Mouse (Mus musculus) lung, embryonic 15.5 days (tissue): ENCODE measurements around the gene Ttyh3. TPM values are rescaled to one million over a fixed set of nuclear protein-coding genes. Genes with fewer than 3 reads are reported as not detected.
"Not testable (repeated sequence)": the region's sequence is repeated elsewhere in the genome, so short reads cannot be mapped to it uniquely, and the experiment has no call there.

Experiments
- ATAC-seq: fragments of 200-750 bp; cut with Nextera tagmentation; 2 replicates; pipeline ENCODE4 v1.8.0; 2017; ENCODE audit warnings: moderate number of reproducible peaks, borderline replicate concordance; ENCODE audit not compliant: low FRiP score, low TSS enrichment; ENCODE audit errors: extremely low read depth
- H3K27ac ChIP-seq: fragments of 300-500 bp; sonication (generic); 2 replicates; pipeline ENCODE4 v1.5.1; 2015; ENCODE audit warnings: moderate library complexity, mild to moderate bottlenecking, inconsistent platforms
- H3K27me3 ChIP-seq: fragments of 300-500 bp; sonication (generic); 2 replicates; pipeline ENCODE4 v1.6.1; 2015; ENCODE audit warnings: inconsistent platforms
- H3K36me3 ChIP-seq: fragments of 300-500 bp; sonication (generic); 2 replicates; pipeline ENCODE4 v1.6.1; 2015; ENCODE audit warnings: inconsistent platforms
- H3K4me1 ChIP-seq: fragments of 300-500 bp; sonication (generic); 2 replicates; pipeline ENCODE4 v1.6.1; 2015; ENCODE audit warnings: inconsistent platforms
- H3K4me2 ChIP-seq: fragments of 300-500 bp; sonication (generic); 2 replicates; pipeline ENCODE4 v1.6.1; 2015; ENCODE audit warnings: inconsistent platforms, mild to moderate bottlenecking, moderate library complexity
- H3K4me3 ChIP-seq: fragments of 300-500 bp; sonication (generic); 2 replicates; pipeline ENCODE4 v1.5.1; 2015; ENCODE audit warnings: mild to moderate bottlenecking, inconsistent platforms
- H3K9ac ChIP-seq: fragments of 300-500 bp; sonication (generic); 2 replicates; pipeline ENCODE4 v1.6.1; 2015; ENCODE audit warnings: inconsistent platforms
- H3K9me3 ChIP-seq: fragments of 300-500 bp; sonication (generic); 2 replicates; pipeline ENCODE4 v1.6.1; 2016; ENCODE audit warnings: inconsistent platforms
- WGBS: fragments of 180-500 bp; shearing (Covaris S2); methylation state at CpG from one replicate; pipeline ENCODE4 v1.1.7; 2015; 5-methylcytosine and 5-hydroxymethylcytosine counted together
- polyA plus RNA-seq: library from polyadenylated mRNA; unstranded; fragments of >200 nt; fragmentation: Nextera tagmentation; extraction: Ambion mirVana; gene quantifications from 2 replicates; pipeline ENCODE4 v1.2.1, GENCODE M21; 2015

Ttyh3 gene
- 38.0 and 39.1 TPM in 2 replicates for polyA plus RNA-seq

GRCm38 (mm10) chr5:140648519-140649100, at the start of gene Ttyh3:
Gene Ttyh3 (minus strand): TSS chr5:140649031.
- peaks cover 58% of the 10 kb centered on the region for H3K4me1 ChIP-seq
- under 1% methylated on average over 58 of the region's 62 CpGs for WGBS
- H3K4me2 ChIP-seq: peak within 1 kb of the TSS; percentile 83
- H3K27ac ChIP-seq: peak within 1 kb of the TSS; percentile 86
- H3K9me3 ChIP-seq: no peaks in the 10 kb centered on the region
- H3K36me3 ChIP-seq: no peaks in the 10 kb centered on the region
- H3K4me3 ChIP-seq: peak within 1 kb of the TSS; percentile 63
- peak within 1 kb of the TSS; percentile 81 for H3K9ac ChIP-seq
- no peaks in the 10 kb centered on the region for H3K27me3 ChIP-seq
- ATAC-seq: peak; percentile 21; the same call in 1 of the 2 replicates

- no peak overlapping the region for H3K27ac ChIP-seq
- no peak overlapping the region for H3K9ac ChIP-seq
- H3K4me1 ChIP-seq: peaks cover 9% of the 10 kb centered on the region
- no peak overlapping the region for H3K4me3 ChIP-seq
- H3K27me3 ChIP-seq: no peaks in the 10 kb centered on the region
- no peak overlapping the region for H3K4me2 ChIP-seq
- 86% methylated on average over 7 of the region's 7 CpGs for WGBS
- H3K9me3 ChIP-seq: no peaks in the 10 kb centered on the region
- ATAC-seq: no peak
- H3K36me3 ChIP-seq: peaks cover 29% of the 10 kb centered on the region
These were observed 47.2 kb upstream of the Ttyh3 start for GRCm38 (mm10) chr5:140695987-140696386.

GRCm38 (mm10) chr5:140688434-140688833, 39.6 kb upstream of the Ttyh3 start:
- 0 out of 2 replicates have a peak, but pooled peaks have one; percentile 40 for ATAC-seq
- WGBS: 64% methylated on average over 3 of the region's 3 CpGs
- no peak overlapping the region for H3K9ac ChIP-seq
- H3K27me3 ChIP-seq: no peaks in the 10 kb centered on the region
- H3K9me3 ChIP-seq: no peaks in the 10 kb centered on the region
- no peak overlapping the region for H3K27ac ChIP-seq
- H3K4me2 ChIP-seq: no peak overlapping the region
- H3K4me3 ChIP-seq: no peak overlapping the region
- H3K4me1 ChIP-seq: no peaks in the 10 kb centered on the region
- peaks cover 15% of the 10 kb centered on the region for H3K36me3 ChIP-seq

- Histone ChIP-seq H3K9me3 (no peaks in the 10 kb centered on the region), H3K36me3 (peaks cover 9% of the 10 kb centered on the region), H3K4me1 (no peaks in the 10 kb centered on the region), H3K9ac (no peak overlapping the region), H3K4me3 (no peak overlapping the region), H3K4me2 (no peak overlapping the region), H3K27ac (no peak overlapping the region), H3K27me3 (no peaks in the 10 kb centered on the region)
- 57% methylated on average over 16 of the region's 16 CpGs for WGBS
- ATAC-seq: no peak
These were observed 35.7 kb upstream of the Ttyh3 start for GRCm38 (mm10) chr5:140684343-140685148.

GRCm38 (mm10) chr5:140682113-140682512, 33.3 kb upstream of the Ttyh3 start:
- no peaks in the 10 kb centered on the region for H3K9me3 ChIP-seq
- no peaks in the 10 kb centered on the region for H3K4me1 ChIP-seq
- ATAC-seq: no peak
- no peak overlapping the region for H3K27ac ChIP-seq
- no peak overlapping the region for H3K9ac ChIP-seq
- 90% methylated on average over 6 of the region's 6 CpGs for WGBS
- H3K36me3 ChIP-seq: peaks cover 8% of the 10 kb centered on the region
- no peak overlapping the region for H3K4me3 ChIP-seq
- H3K27me3 ChIP-seq: no peaks in the 10 kb centered on the region
- no peak overlapping the region for H3K4me2 ChIP-seq

GRCm38 (mm10) chr5:140680950-140681349, 32.1 kb upstream of the Ttyh3 start:
- ATAC-seq: no peak
- H3K36me3 ChIP-seq: peaks cover 9% of the 10 kb centered on the region
- no peaks in the 10 kb centered on the region for H3K4me1 ChIP-seq
- H3K27me3 ChIP-seq: no peaks in the 10 kb centered on the region
- no peak overlapping the region for H3K4me2 ChIP-seq
- H3K4me3 ChIP-seq: no peak overlapping the region
- 92% methylated on average over 1 of the region's 1 CpGs for WGBS
- H3K9me3 ChIP-seq: no peaks in the 10 kb centered on the region
- no peak overlapping the region for H3K27ac ChIP-seq
- H3K9ac ChIP-seq: no peak overlapping the region

- no peaks in the 10 kb centered on the region for H3K4me1 ChIP-seq
- H3K4me3 ChIP-seq: no peak overlapping the region
- no peaks in the 10 kb centered on the region for H3K27me3 ChIP-seq
- no peak overlapping the region for H3K9ac ChIP-seq
- H3K4me2 ChIP-seq: no peak overlapping the region
- WGBS: 85% methylated on average over 6 of the region's 6 CpGs
- no peak for ATAC-seq
- peaks cover 9% of the 10 kb centered on the region for H3K36me3 ChIP-seq
- no peaks in the 10 kb centered on the region for H3K9me3 ChIP-seq
- H3K27ac ChIP-seq: no peak overlapping the region
These were observed 31.2 kb upstream of the Ttyh3 start for GRCm38 (mm10) chr5:140680051-140680450.

GRCm38 (mm10) chr5:140677137-140677536, 28.3 kb upstream of the Ttyh3 start:
- Histone ChIP-seq H3K27me3 (no peaks in the 10 kb centered on the region), H3K27ac (no peak overlapping the region), H3K4me3 (no peak overlapping the region), H3K36me3 (peaks cover 15% of the 10 kb centered on the region), H3K4me2 (no peak overlapping the region), H3K4me1 (no peaks in the 10 kb centered on the region), H3K9ac (no peak overlapping the region), H3K9me3 (no peaks in the 10 kb centered on the region)
- ATAC-seq: no peak
- 87% methylated on average over 6 of the region's 6 CpGs for WGBS

- no peak overlapping the region for H3K4me2 ChIP-seq
- peaks cover 18% of the 10 kb centered on the region for H3K36me3 ChIP-seq
These were observed 26.8 kb upstream of the Ttyh3 start for GRCm38 (mm10) chr5:140675640-140676039.

GRCm38 (mm10) chr5:140675079-140675478, 26.2 kb upstream of the Ttyh3 start:
- no peak overlapping the region for H3K4me2 ChIP-seq
- no peak overlapping the region for H3K9ac ChIP-seq

More at GRCm38 (mm10) chr5:140675640-140676039, 26.8 kb upstream of the Ttyh3 start:
- no peak for ATAC-seq
- no peaks in the 10 kb centered on the region for H3K4me1 ChIP-seq
- H3K27ac ChIP-seq: no peak overlapping the region
- no peaks in the 10 kb centered on the region for H3K27me3 ChIP-seq
- WGBS: 82% methylated on average over 11 of the region's 11 CpGs
- H3K9ac ChIP-seq: no peak overlapping the region
- no peak overlapping the region for H3K4me3 ChIP-seq
- no peaks in the 10 kb centered on the region for H3K9me3 ChIP-seq

GRCm38 (mm10) chr5:140674036-140674435, 25.2 kb upstream of the Ttyh3 start:
- no peaks in the 10 kb centered on the region for H3K4me1 ChIP-seq
- ATAC-seq: no peak
- H3K27me3 ChIP-seq: no peaks in the 10 kb centered on the region
- 86% methylated on average over 17 of the region's 17 CpGs for WGBS
- no peaks in the 10 kb centered on the region; the same call in 1 of the 2 replicates for H3K9me3 ChIP-seq
- no peak overlapping the region for H3K27ac ChIP-seq
- peaks cover 23% of the 10 kb centered on the region for H3K36me3 ChIP-seq
- no peak overlapping the region for H3K4me3 ChIP-seq
- no peak overlapping the region for H3K4me2 ChIP-seq
- H3K9ac ChIP-seq: no peak overlapping the region

More at GRCm38 (mm10) chr5:140675079-140675478, 26.2 kb upstream of the Ttyh3 start:
- no peak for ATAC-seq
- no peaks in the 10 kb centered on the region for H3K4me1 ChIP-seq
- 72% methylated on average over 11 of the region's 11 CpGs for WGBS
- no peaks in the 10 kb centered on the region for H3K27me3 ChIP-seq
- H3K9me3 ChIP-seq: no peaks in the 10 kb centered on the region
- no peak overlapping the region for H3K27ac ChIP-seq
- no peak overlapping the region for H3K4me3 ChIP-seq
- H3K36me3 ChIP-seq: peaks cover 18% of the 10 kb centered on the region

GRCm38 (mm10) chr5:140672603-140673002, 23.8 kb upstream of the Ttyh3 start:
- H3K27me3 ChIP-seq, H3K27ac ChIP-seq, H3K9me3 ChIP-seq, H3K9ac ChIP-seq, H3K4me3 ChIP-seq, H3K4me1 ChIP-seq, H3K4me2 ChIP-seq: not testable (repeated sequence)
- 79% methylated on average over 6 of the region's 6 CpGs for WGBS
- 0 out of 2 replicates have a peak, but pooled peaks have one; percentile 24 for ATAC-seq
- peaks cover 25% of the 10 kb centered on the region for H3K36me3 ChIP-seq
